Comparison of ENCODE assay signal across 1 mouse cellular context in the genomic region with DNA sequence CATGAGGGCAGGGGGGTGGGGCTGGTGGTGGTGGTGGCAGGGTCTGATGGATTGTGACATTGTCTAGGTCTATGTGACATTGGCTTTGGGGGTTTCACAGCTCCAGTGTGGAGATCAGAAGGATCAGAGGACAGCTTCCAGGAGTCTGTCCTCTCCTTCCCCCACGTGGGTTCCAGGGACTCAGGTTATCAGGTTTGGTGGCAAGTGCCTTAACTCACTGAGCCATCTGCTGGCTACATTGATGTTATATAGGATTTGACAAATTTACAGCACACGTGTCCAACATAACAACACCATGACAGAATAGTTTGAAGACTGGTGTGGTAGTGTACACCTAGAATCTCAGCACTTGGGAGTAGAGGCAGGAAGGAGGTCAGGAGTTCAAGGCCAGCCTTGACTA.
TF ChIP-seq lines count a peak whose summit lies in the region.

No protein-coding gene starts in this region.

TF ChIP-seq in CH12.LX, 34 proteins besides CTCF, POLR2A, EP300 and RAD21:
- TF ChIP-seq MAX (IDR thresholded peaks at IDR 0.05; ENCODE audit: low read length) (peak; percentile 44; the same call in 1 of the 2 replicates), POLR2AphosphoS2 (IDR thresholded peaks at IDR 0.05; ENCODE audit: low read depth, low read length) (no peak), SMC3 (IDR thresholded peaks at IDR 0.05; ENCODE audit: low read depth, low read length) (peak; percentile 17), ELF1 (IDR thresholded peaks at IDR 0.05; ENCODE audit: low read depth, low read length) (no peak)
